Mouse (Mus musculus) frontal cortex, postnatal 25 days (tissue): ENCODE measurements at regions not wholly inside any gene's neighbourhood (a gene's known extent, or its start where the extent isn't known, plus 50 kb on each side); places are given as distances from the start of the nearest gene placed in this dataset.
"Not testable (repeated sequence)": the region's sequence is repeated elsewhere in the genome, so short reads cannot be mapped to it uniquely, and the experiment has no call there.

ENCODE experiments used
- DNase-seq, 2 experiments: peaks; one replicate each; pipeline ENCODE4 v3.0.0; 2022; ENCODE audit warnings: low spot score in 2 of 2

DNA sequence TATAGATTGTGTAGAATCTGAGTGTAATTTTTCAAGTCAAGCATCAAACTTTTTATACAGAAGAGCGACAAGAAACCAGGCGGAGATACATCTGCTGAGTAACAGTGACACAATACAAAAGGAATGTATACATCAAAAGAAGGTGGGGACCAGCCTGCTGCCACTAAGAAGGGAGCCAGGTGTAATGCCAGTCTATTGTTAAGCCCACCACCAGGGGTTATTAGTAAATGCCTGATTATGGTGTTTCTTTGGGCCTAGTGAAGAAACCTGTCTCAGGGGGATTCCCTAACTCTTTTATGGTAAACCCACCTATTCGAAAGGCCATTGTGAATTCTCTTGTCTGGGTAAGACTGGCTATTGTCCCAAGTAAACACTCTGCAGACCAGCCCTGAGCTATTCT, 126.3 kb upstream of the Thpo start:
- not testable (repeated sequence) for DNase-seq

DNA sequence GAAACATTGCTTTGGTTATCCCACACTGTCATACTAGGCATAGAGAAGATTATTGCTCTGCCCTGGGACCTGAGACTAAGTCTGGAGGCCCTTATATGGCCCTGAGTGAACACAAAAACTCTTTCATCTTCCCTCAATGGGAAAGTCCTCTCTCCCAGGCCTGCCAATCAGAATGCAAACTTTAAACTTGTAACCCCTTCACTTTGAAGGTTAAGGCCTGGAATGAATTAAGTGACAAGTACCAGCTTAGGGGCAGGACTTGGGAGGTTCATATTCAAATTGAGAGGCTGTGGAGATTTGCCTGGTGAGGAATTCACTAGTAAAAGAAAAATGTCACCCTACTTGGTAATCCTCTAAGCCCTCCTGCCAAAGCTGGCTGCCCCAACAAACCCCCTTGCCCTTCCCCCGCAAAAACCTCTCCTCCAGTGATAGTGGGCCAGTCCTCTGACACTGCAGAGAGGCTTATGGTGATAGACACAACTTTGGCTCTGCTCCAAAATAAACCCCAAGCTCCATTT, 120.4 kb upstream of the Thpo start:
- no peak for DNase-seq

DNA sequence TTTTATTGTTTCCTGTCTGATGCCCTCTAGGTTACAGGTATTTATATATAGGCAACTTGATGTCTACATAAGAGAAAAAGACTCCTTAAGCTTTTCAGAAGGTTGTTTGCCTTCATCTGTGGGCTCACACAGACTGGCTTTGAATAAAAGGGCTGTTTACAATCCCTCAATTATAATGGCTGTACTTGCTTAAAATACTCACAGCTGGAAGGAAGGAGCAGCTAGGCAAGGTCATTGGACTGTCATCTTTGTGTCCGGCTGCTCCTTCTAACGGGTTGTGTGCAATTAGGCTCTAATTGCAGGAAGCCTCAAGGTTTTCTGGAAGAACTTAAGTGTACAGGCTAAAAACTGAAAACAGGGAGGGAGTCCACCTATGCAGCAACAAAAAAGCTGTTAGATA, 103.8 kb upstream of the Thpo start:
- DNase-seq: no peak

DNA sequence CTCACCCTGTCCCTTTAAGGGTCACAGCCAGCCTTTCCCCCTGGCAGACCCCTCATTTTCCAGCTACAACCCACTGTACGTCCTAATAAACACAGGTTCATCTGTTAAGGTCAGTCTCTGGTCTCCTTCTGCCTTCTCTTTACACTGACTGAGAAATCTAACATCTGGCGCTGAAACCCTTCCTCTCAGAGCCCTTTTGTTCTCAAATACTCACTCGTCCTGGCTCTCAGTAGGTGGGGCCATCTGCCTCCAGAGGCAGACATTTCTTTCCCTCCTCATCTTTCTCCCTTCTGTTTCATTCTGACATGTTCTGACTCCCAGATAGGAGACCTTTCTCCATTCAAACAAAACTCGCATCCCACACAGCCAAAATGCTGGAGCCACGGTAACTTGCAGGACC, 102.6 kb upstream of the Thpo start:
- DNase-seq: no peak

DNA sequence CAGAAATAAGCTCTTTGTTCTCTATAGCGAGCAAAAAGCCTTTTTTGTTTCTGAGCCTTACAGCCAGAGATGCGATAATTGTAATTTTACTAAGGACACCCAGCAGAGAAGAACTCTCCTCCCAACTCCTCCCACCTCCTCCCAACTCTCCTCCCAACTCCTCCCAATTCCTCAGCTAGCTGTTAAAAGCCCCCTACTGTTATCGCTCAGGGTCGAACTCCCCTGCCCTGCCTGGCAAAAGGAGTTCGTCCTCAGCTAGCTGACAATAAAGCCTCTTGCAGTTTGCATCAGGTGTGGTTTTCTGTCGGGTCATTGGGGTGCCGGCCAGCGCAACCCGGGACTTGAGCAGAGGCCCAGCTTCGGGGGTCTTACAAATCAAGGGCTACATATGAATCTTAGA, 99.5 kb upstream of the Thpo start:
- DNase-seq: not testable (repeated sequence)

DNA sequence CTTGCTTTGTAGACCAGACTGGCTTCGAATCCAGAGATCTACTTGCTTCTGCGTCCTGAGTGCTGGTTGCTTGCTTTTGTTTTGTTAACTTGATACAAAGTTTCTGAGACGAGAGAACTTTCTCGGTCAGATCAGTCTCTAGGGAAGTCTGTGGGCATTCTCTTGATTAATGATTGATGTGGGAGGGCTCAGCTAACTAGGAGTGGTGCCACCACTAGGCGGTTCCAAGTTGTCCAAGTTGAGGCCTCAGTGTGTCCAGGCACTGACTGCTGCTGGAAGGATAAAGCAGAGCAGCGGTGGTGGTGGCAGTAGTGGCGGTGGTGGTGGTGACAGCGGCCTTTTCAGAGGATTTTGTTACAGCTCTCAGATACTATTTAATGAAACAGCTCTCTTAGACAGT, 99.0 kb upstream of the Thpo start:
- DNase-seq: no peak

DNA sequence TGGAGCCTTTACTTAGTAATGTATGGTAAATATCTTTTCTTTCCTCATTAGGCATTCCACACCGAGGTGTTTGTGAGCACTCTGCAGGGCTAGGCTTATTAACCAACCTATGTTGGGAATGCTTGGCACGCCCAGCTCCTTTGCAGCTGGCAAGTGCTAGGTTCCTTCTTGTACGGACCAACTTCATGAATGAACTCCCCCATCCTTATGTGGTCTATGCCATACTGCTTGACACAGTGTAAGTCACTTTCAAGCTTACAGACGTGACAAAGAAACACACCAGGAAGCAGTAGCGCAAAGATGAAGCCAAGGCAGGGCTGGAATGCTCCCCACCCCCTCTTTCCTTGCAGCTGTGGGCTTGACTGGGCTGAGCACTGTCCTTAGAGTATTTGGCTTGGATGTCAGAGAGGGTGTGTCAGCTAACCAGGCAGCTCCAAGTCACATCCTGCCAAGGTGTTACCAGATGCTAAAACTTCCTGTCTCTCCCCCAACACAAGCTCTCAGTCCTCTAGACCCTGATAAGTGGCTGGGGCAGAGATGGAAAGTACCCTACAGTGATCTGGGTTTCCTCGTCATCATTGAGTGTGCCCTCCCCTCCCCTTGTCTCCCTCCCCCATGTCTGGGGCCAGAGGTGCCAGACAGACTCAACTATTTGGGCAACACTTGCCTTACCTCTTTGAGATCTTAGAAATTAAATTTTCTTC, 95.6 kb upstream of the Thpo start:
- DNase-seq: no peak

DNA sequence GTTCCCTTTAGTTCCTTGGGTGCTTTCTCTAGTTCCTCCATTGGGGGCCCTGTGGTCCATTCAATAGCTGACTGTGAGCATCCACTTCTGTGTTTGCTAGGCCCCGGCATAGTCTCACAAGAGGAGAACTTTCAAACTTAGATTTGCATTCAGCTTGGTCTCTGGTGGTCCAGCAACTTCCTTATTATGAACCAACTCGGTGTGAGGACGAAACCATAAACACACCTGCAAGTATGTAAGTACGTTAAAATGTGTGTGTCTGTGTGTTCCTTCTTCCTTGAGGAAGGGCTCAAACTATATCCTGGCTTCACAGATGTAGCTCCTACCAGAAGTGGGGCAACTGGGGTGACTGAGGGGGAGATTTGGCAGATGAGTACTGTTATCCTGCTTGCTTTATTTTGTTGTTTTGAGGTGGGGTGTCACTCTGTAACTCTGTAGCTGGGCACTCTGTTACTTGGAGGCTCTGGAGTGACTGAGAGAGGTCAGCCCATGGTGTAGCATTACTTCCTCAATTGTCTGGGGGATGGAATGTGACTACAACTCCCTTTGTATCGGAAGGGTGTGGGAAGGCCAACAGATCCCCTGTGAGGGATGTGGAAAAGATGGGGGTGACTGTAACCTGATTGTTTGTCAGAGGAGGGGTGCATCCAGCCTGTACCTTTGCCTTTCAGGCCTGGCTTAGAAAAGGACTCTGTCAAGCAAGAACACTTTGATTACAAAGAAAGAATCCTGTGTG, 94.9 kb upstream of the Thpo start:
- DNase-seq: no peak

DNA sequence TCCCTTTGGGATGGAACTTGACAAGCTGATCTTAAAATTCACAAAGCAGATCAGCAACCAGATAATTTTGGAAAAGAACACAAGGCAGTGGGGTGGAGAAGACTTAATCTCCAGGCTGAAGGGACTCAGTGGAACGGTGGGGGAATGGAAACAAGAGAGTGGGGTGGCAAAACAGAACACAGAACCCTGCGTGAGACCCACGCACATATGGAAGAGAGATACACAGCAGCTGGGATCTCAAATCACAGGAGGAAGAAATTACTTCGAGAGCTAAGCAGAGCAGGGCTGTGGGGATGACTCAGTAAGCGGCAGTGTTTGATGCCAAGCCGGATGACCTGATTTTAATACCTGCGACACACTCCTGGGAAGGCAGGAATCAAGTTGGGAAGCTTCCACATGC, 89.9 kb upstream of the Thpo start:
- peak; percentile 22 to 44 for DNase-seq

DNA sequence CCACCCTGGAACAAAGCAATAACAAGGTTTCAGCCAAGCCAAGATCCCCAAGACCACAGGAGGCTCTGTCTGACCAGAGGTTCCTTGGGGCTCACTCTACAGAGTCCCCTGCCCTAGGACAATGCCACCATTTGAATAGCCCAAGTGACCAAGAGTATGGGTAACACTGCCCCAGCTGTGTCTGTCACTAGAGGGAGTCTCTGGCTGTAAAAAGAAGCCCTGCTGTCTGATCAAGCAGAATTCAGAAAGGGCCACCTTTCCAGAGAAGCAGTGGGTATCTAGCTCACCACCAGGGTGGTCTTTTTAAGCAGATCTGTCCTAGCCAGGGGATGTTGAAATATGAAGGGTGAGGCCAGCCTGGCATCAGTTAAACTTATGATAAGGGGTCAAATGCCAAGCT, 86.6 kb upstream of the Thpo start:
- no peak for DNase-seq

DNA sequence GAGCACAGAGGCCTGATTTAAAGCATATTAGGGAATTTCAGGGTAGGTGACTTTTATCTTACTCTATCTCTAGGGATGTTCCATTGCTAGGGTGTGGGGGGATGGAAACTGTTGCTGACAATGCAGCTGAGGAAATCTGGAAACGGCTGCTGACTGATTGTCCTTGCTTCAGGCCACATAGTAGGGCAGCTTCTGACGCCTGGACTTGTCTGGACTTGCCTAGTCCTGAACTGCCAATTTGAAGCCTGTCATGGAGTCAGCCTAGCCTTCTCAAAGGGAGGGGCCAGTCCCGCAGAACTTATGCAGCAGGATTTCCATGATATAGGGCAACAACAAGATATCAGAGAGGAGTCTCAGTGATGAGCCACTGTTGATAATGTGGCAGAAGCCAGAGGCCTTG, 85.3 kb upstream of the Thpo start:
- no peak for DNase-seq

DNA sequence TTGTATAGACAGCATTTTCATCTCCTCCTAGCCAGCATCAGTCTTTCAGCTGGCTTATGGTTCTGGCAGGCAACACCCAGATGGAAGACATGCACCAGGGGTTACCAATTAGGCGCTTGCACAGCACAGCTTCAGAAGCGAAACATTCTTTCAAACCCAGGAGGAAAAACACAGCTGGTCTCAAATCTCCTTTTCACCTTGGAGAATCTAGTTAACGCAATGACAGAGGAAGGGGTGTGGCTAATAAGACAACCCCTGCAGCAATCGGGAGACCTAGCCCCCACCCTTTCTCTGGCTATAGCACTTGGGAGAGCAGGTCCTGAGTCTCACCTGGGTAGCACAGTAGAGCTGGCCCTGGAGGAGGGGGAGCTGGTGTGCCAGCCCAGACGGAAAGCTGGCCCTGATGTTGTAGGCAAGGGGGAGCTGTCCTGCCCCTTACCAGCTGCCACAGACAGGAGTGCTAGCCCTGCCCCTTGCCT, 84.4 kb upstream of the Thpo start:
- DNase-seq: no peak

DNA sequence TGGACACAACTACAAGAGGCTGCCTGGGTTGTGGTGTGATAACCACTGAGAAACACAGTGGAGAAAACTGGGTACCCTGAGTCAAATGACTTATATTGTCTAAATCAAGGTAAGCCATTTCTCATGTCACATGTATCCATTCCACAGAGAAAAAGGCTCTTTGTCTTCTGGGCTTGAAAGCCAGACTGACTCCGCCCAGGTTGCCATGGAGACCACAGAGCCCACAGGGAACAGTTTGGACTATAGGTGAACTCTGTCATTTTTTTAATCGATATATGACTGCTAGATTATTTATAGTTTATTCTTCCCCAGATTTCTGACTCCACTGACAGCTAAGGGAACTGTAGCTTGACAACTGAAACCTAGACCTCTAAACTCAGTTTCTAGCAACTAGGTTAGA, 80.7 kb upstream of the Thpo start:
- DNase-seq: no peak

DNA sequence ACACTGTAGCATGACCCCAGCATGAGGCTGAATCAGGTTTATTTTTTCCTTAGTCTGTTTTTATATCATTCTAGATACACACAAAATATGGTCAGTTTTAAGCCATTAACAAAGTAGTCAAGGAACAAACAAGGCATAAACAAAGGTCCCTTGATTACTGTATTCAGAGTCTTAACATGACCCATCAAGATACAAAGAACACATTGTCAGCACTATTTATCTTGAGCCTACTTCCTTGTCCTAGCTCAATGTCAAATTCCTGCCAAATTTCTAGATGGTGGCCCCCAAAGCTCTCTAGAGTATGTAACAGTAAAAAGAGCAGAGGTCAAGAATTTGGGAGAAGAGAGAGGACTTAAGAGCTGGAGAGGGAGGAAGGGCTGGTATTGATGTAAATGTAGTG, 79.9 kb upstream of the Thpo start:
- DNase-seq: no peak

DNA sequence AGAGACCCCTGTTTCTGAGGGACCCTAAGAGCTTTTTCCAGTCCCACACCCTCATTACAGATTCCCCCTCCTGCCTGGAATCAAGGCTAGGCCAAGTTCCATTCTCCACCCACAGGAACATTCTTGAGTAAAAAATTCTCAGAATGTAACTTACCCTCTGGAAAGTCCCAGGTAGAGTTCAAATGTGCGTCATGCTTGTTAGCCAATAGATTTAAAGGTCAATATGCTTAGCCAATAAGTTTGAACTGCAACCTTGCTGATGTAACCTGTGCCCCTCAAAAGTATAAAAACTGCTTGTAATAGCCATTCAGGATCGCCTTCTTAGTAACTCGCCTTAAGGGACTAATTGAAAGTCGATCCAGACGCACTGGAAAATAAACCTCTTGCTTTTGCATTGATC, 77.7 kb upstream of the Thpo start:
- DNase-seq: not testable (repeated sequence)

DNA sequence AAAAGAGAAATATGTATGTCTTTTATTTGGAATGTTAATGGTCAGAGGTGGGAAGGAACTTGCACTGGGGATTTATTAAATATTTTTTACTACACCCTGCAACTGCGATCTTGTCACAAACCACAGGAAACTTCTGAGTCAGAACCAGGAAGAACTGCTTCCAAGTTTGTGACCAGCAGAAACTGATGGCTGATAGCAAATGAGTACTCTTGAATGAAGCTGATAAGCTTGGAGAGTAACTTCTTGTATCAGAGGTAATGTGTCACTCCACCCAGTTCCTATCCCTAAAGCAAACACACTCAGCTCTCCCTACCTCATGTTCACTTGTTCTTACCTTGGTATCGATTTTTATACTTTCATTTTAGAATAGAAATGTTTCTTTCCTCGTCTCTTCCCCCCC, 76.0 kb upstream of the Thpo start:
- no peak for DNase-seq

DNA sequence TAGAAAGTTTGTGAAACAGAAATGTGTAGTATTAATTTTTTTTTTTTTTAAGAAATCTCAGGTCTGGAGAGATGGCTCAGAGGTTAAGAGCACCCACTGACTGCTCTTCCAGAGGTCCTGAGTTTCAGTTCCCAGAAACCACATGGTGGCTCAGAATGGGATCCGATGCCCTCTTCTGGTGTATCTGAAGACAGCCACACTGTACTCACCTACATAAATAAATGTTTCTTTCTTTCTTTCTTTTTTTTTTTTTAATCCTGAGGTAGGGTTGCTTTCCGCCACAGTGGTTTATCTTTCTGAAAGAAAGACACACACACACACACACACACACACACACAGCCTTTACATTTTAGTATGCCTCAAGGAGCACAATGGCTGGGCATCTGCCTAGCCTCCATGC, 74.0 kb upstream of the Thpo start:
- DNase-seq: no peak

DNA sequence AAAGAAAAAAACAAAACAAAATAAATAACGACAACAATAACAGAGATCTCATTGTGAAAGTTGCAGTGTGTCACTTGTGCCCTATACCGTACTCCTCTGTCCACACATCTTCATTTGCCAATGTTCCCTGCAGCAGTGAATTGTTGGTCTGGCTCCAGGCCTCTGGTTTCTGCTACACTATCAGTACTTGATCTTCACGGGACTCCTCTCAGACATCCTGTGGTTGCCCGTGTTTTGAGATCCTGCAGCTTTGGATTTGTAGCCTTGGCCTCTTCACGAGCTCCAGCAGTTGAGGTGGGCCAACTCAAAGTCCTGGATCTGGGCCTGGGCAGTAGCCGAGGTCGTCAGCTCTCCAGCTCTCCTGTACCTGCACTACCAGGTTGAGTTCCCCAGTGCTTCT, 72.4 kb upstream of the Thpo start:
- DNase-seq: no peak

DNA sequence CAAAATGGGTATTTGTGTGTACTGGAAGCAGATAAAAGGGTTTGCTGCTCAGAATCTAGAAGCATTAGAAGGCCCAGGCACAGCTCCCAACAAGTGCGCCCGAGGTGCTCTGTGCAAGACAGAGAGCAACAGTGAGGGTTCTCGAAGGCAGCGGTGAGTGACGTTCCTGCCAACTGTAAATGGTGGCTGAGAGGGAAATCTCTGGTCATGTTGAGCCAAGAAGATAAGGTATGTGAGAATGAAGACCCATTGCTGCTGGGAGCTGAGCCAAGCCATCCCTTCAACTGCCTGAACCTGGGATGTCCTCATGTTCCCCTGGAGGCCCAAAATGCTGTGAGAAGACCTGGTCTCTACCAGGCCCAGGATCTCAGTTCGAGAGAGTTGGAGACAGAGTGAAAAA, 71.5 kb upstream of the Thpo start:
- DNase-seq: no peak

DNA sequence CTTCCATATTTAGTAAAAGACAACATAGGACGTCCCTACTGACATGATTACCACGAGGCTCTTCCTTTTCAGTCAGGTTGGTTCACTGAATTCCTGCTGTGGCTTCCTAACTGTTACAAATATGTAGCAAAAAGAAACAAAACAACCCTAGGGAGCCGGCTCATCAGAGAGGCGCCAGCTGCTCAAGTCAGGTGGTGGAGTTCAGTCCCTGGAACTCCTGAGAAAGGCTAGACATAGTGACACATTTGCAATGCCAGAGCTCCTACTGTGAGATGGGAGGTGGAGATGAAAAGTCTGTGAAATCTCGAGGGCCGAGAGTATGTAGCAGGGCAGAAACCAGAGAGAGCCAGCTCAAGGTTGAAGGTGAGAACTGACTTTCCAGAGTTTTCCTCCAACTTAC, 70.8 kb upstream of the Thpo start:
- DNase-seq: no peak

DNA sequence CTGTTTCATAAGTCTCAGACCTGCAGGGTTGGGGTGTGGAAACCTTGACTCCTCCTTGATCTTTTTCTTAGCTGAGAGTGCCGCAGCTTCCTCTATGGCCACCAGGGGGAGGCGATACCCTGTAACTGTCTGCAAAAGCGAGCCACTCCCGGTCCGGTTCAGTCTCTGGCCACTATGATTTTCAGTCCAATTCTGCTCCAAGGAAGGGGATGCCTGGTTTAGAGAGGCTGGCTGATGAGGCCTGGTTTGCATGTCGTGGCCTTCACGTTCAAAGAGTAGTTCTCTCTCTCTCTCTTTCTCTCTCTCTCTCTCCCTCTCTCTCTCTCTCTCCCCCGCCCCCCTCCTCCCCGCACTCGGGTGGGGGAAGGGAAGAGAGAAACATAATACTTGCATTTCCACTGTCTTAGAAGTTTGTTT, 70.3 kb upstream of the Thpo start:
- DNase-seq: peak; percentile 49 to 58

DNA sequence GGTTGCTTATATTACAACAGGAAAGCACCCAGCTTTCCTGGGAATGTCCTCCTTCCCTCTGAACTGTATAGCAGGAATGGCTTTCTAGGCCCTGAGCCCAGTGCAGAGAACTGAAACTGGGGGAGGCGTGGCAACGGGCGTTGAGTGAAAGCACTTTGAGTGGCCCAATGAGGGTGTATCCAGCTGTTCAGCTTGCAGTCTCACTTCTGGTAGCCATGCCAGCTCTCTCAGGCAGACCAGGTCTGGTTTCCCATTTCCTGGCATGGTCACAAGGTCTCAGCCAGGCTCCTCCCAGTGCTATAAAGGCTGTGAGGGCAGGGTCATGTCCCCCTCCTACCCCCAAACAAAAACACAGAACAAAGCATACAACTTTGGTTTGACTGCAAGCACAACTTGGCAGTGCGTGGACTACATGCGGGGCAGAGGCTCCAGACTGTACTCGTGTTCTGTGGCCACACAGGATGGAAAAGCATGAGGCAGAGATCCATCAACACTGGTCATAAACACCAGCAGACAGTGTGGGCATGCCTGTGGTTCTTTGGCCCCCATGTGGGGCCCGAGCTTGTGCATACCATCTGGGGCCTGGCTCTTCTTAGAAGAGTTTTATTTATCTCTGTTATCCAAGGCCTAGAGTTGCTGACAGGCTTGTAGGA, 69.1 kb upstream of the Thpo start:
- no peak for DNase-seq

DNA sequence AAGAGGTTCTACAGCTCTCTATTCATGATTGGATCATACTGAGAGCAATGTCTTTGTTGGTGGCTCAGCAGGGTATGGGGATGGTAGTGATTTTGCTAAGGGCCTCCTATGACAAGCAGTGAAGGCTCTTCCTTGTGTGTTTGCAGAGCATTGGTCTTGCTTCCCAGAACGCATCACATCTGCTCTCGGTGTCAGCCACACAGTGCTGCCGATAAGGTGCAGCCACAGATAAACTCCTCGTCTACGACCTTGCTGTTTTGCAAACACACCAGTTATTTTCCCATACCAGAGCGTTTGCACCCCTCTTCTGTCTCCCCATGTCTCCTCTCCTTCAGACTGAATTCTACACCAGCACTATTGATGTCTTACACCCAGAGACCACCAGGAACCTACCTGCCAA, 68.4 kb upstream of the Thpo start:
- DNase-seq: no peak
